21 mouse cellular contexts compared by ENCODE assay signal in genomic region chr17:8215016-8215745, GRCm38 (mm10). TPM values are rescaled to one million over a fixed set of nuclear protein-coding genes. Genes with fewer than 3 reads are reported as not detected.
DNase-seq lines count a peak whose midpoint lies in the region.
"Had no signal": no experiment of that assay in that cellular context is flagged by ENCODE, and none has a peak within 500 bp of the region (broad histone marks: within the 10 kb centered on the region; RNA-seq: fewer than 3 reads in every experiment).

No protein-coding gene starts in this region.

- peak; percentile 4 for DNase-seq in cerebellum, adult 8-10 months
- no peak for DNase-seq in cerebellum, adult 11 months
- peak; percentile 83 for DNase-seq in heart, adult 11 months
- no peak for DNase-seq in heart, postnatal 25 days (ENCODE audit: low spot score)
- peak; percentile 6 for DNase-seq in urinary bladder, adult 2 months (ENCODE audit: low spot score)
- no peak for DNase-seq in urinary bladder, postnatal 25 days (ENCODE audit: low spot score)
- DNase-seq in thymus, postnatal 14 days, result no peak
- DNase-seq: adrenal gland, adult 2 months; adrenal gland, postnatal 25 days; gastrocnemius, postnatal 36 days; heart, postnatal 36 days; kidney, adult 11 months had no signal

- intact Hi-C loops in heart, postnatal 25 days (cut with DNase I), result no loop called here

RNA-seq across cellular contexts. Expression of gene Ccr6, which starts 20.7 kb away (rescaled TPM):
- not detected for total RNA-seq in heart, postnatal 25 days (2021)
- 0.06 and 0.10 TPM in 2 replicates for polyA plus RNA-seq in urinary bladder, adult 2 months (2012; rRNA removed)
- total RNA-seq: adrenal gland, adult 2 months; adrenal gland, postnatal 25 days; gastrocnemius, adult 8-10 months; gastrocnemius, postnatal 36 days; heart, postnatal 36 days had no signal
- polyA plus RNA-seq: C2C12; cerebellum, adult 2 months; embryonic facial prominence, embryonic 12.5 days; forebrain, embryonic 11.5 days; forebrain, embryonic 15.5 days; heart, embryonic 12.5 days; hindbrain, embryonic 11.5 days; hindbrain, embryonic 15.5 days had no signal

RNA-seq across cellular contexts. Expression of gene Fgfr1op, which starts 49.9 kb away (rescaled TPM):
- total RNA-seq in heart, postnatal 25 days (2021), result 10 to 100 TPM; 12.3 to 13.8 TPM
- 11.4 and 13.6 TPM in 2 replicates for polyA plus RNA-seq in urinary bladder, adult 2 months (2012; rRNA removed)

Comparison
In these comparisons a context has a peak if more than half of its experiments do, and no peak if none do; other contexts are left out.
1. DNase-seq: peak in cerebellum, adult 8-10 months (single experiment), heart, adult 11 months (single experiment) and urinary bladder, adult 2 months (single experiment); none in cerebellum, adult 11 months (single experiment), heart, postnatal 25 days (single experiment), urinary bladder, postnatal 25 days (single experiment) and thymus, postnatal 14 days (single experiment).